23 mouse cellular contexts compared by ENCODE assay signal in genomic region chr2:79291922-79292321, GRCm38 (mm10).
"Had no signal": no experiment of that assay in that cellular context is flagged by ENCODE, and none has a peak within 500 bp of the region (broad histone marks: within the 10 kb centered on the region; RNA-seq: fewer than 3 reads in every experiment).

No protein-coding gene starts in this region.

- H3K9me3 ChIP-seq: intestine, embryonic 15.5 days; kidney, embryonic 15.5 days; limb, embryonic 12.5 days; midbrain, embryonic 12.5 days; neural tube, embryonic 13.5 days had no signal

- H3K36me3 ChIP-seq: intestine, embryonic 15.5 days; kidney, embryonic 15.5 days; limb, embryonic 12.5 days; midbrain, embryonic 12.5 days; neural tube, embryonic 13.5 days had no signal

- H3K9ac ChIP-seq: intestine, embryonic 15.5 days; kidney, embryonic 15.5 days; limb, embryonic 12.5 days; liver, embryonic 14.5 days; liver, postnatal 0 days; lung, embryonic 14.5 days; midbrain, embryonic 12.5 days; neural tube, embryonic 13.5 days had no signal

- ATAC-seq: intestine, embryonic 15.5 days; liver, postnatal 0 days; lung, postnatal 0 days; midbrain, embryonic 16.5 days had no signal

- H3K27me3 ChIP-seq: intestine, embryonic 15.5 days; kidney, embryonic 15.5 days; limb, embryonic 12.5 days; midbrain, embryonic 12.5 days; neural tube, embryonic 13.5 days had no signal

- H3K4me2 ChIP-seq: intestine, embryonic 15.5 days; kidney, embryonic 15.5 days; limb, embryonic 12.5 days; liver, embryonic 11.5 days; lung, embryonic 14.5 days; midbrain, embryonic 12.5 days; neural tube, embryonic 13.5 days had no signal

- H3K4me1 ChIP-seq: intestine, embryonic 15.5 days; kidney, embryonic 15.5 days; limb, embryonic 12.5 days had no signal

- H3K4me3 ChIP-seq: intestine, embryonic 15.5 days; kidney, embryonic 15.5 days; limb, embryonic 12.5 days; midbrain, embryonic 12.5 days; myocyte; neural tube, embryonic 13.5 days had no signal

- H3K27ac ChIP-seq: intestine, embryonic 15.5 days; kidney, embryonic 15.5 days; limb, embryonic 12.5 days; liver, embryonic 14.5 days; macrophage; midbrain, embryonic 12.5 days; neural tube, embryonic 13.5 days; stomach, postnatal 0 days had no signal

- DNase-seq: kidney, adult 11 months; kidney, adult 8-10 months; kidney, postnatal 10 days; kidney, postnatal 36 days; liver, postnatal 0 days; lung, embryonic 14.5 days; right cerebral cortex, postnatal 14 days; right cerebral cortex, postnatal 4 days; thymus, adult 2 months; thymus, postnatal 14 days; thymus, postnatal 4 days had no signal
